14 mouse cellular contexts compared by ENCODE assay signal in the genomic region with DNA sequence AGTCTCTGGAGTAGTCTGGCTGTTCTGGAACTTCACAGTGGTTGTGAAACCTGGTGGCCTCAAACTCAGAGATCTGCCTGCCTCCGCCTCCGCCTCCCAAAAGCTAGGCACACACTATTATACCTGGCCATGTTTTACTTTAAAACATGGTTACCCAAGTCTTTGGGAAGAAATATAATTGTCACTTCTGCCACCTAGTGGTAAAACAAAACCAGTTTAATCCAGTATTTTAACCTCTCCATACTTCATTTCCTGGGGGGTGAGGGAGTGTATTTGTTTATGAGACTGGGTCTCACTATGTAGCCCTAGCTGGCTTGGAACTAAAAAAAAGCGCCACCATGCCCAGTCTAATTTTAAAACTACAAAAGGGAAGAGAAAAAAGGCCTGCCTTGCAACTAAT. TPM values are rescaled to one million over a fixed set of nuclear protein-coding genes. Genes with fewer than 3 reads are reported as not detected.
DNase-seq lines count a peak whose midpoint lies in the region; ATAC-seq and TF ChIP-seq lines count a peak whose summit lies in the region.
"Had no signal": no experiment of that assay in that cellular context is flagged by ENCODE, and none has a peak within 500 bp of the region (broad histone marks: within the 10 kb centered on the region; RNA-seq: fewer than 3 reads in every experiment).

No protein-coding gene starts in this region.

- peaks cover 8% of the 10 kb centered on the region for H3K36me3 ChIP-seq in splenic B cell, adult 2 months (ENCODE audit: control insufficient read depth, insufficient read depth, low read length, poor library complexity, severe bottlenecking)
- peaks cover 45% of the 10 kb centered on the region; the same call in 1 of the 2 replicates for H3K36me3 ChIP-seq in kidney, embryonic 14.5 days (ENCODE audit: control insufficient read depth, insufficient read depth, low read length)

- POLR2A ChIA-PET in Patski (lab: Charles Lee) = no interaction called here

- H3K27me3 ChIP-seq in Patski = no peaks in the 10 kb centered on the region
- H3K27me3 ChIP-seq in splenic B cell, adult 2 months (ENCODE audit: control insufficient read depth, insufficient read depth, low read length, poor library complexity, severe bottlenecking) = no peaks in the 10 kb centered on the region
- no peaks in the 10 kb centered on the region for H3K27me3 ChIP-seq in kidney, embryonic 14.5 days (ENCODE audit: control insufficient read depth, insufficient read depth, low read length)
- H3K27me3 ChIP-seq: stomach, embryonic 15.5 days had no signal

- no peak overlapping the region for H3K4me3 ChIP-seq in lung, adult 2 months (replicated peaks; ENCODE audit: extremely low read depth, low read depth, low read length)
- no peak overlapping the region for H3K4me3 ChIP-seq in kidney, embryonic 14.5 days (ENCODE audit: low read length)
- H3K4me3 ChIP-seq: forebrain, embryonic 10.5 days; hindbrain, embryonic 10.5 days; stomach, embryonic 15.5 days had no signal

- no peak for TF ChIP-seq CTCF in lung, adult 2 months (IDR thresholded peaks at IDR 0.05; ENCODE audit: insufficient read depth, low read length)
- peak; percentile 62 for TF ChIP-seq CTCF in Patski (IDR thresholded peaks at IDR 0.05)

- WGBS in lung, adult 2 months = 76% methylated on average over 3 of the region's 3 CpGs
- 91% methylated on average over 3 of the region's 3 CpGs for WGBS in kidney, embryonic 14.5 days

- no peak overlapping the region for H3K4me2 ChIP-seq in kidney, embryonic 14.5 days (replicated peaks; ENCODE audit: low read depth, low read length)
- H3K4me2 ChIP-seq: stomach, embryonic 15.5 days had no signal

- TF ChIP-seq POLR2A in lung, adult 2 months (IDR thresholded peaks at IDR 0.05; ENCODE audit: borderline replicate concordance, extremely low read depth, low read depth, low read length) = no peak

- intact Hi-C loops in heart, postnatal 14 days (cut with DNase I) = loop anchor here (5.0 to 10.0 kb wide), 2 partner anchors 166 to 369 kb away; a partner anchor contains a TSS

- no peak overlapping the region for H3K9ac ChIP-seq in kidney, embryonic 14.5 days (ENCODE audit: low read depth, low read length)
- H3K9ac ChIP-seq: stomach, embryonic 15.5 days had no signal

- no peak for ATAC-seq in Patski
- ATAC-seq in kidney, embryonic 14.5 days (ENCODE audit: low FRiP score, low TSS enrichment) = no peak

- H3K4me1 ChIP-seq in lung, adult 2 months (ENCODE audit: control insufficient read depth, insufficient read depth, low read length) = no peaks in the 10 kb centered on the region
- H3K4me1 ChIP-seq in kidney, embryonic 14.5 days (ENCODE audit: control insufficient read depth, insufficient read depth, low read length) = no peaks in the 10 kb centered on the region
- H3K4me1 ChIP-seq: stomach, embryonic 15.5 days had no signal

- peak; percentile 30 for DNase-seq in heart, adult 11 months
- DNase-seq in heart, postnatal 14 days = no peak
- peak; percentile 10 for DNase-seq in lung, postnatal 25 days (ENCODE audit: low spot score)
- no peak for DNase-seq in lung, adult 2 months
- no peak for DNase-seq in Patski (ENCODE audit: low read depth, low spot score)
- DNase-seq in splenic B cell, adult 2 months (ENCODE audit: low read depth, low spot score) = peak; percentile 45
- DNase-seq in layer of hippocampus, postnatal 36 days = no peak
- DNase-seq: adrenal gland, postnatal 36 days; layer of hippocampus, adult 9-11 months had no signal

- CTCF ChIA-PET in Patski (lab: Charles Lee) = interaction anchor here (0.8 to 1.7 kb wide), 6 partner anchors 8 to 283 kb away, joined by 3 to 4 read pairs (median 3); a partner anchor contains a TSS

- in situ Hi-C loops in Patski (cut with MboI; ENCODE audit: low pct_unique_long_range_greater_than_20kb) = no loop called here

- H3K27ac ChIP-seq in kidney, embryonic 14.5 days (ENCODE audit: low read depth, low read length) = no peak overlapping the region
- H3K27ac ChIP-seq: forebrain, embryonic 10.5 days; hindbrain, embryonic 10.5 days; stomach, embryonic 15.5 days had no signal

- H3K9me3 ChIP-seq in kidney, embryonic 14.5 days (ENCODE audit: control insufficient read depth, low read length) = no peaks in the 10 kb centered on the region
- H3K9me3 ChIP-seq: forebrain, embryonic 10.5 days; G1E; hindbrain, embryonic 10.5 days; stomach, embryonic 15.5 days had no signal

RNA-seq across cellular contexts. Expression of a gene that starts 7.1 kb away (rescaled TPM):
- 1 to 10 TPM; 2.8 to 2.9 TPM for total RNA-seq in heart, postnatal 14 days (2021)
- polyA plus RNA-seq in lung, adult 2 months (2012; rRNA removed) = 3.9 and 4.7 TPM in 2 replicates
- polyA plus RNA-seq in Patski (2021) = 24.9 TPM
- 10 to 100 TPM; 21.3 to 24.6 TPM for total RNA-seq in layer of hippocampus, postnatal 36 days (2021)
- polyA plus RNA-seq in kidney, embryonic 14.5 days (2014; fragmentation: Nextera tagmentation; extraction: Ambion mirVana) = 36.4 and 37.1 TPM in 2 replicates

RNA-seq across cellular contexts. Expression of a gene that starts 23.9 kb away (rescaled TPM):
- total RNA-seq in heart, postnatal 14 days (2021) = 1 to 10 TPM; 3.6 to 3.8 TPM
- 2.1 and 2.3 TPM in 2 replicates for polyA plus RNA-seq in lung, adult 2 months (2012; rRNA removed)
- polyA plus RNA-seq in Patski (2021) = 4.1 TPM
- 1 to 10 TPM; 5.6 to 6.5 TPM for total RNA-seq in layer of hippocampus, postnatal 36 days (2021)
- 9.6 and 10.6 TPM in 2 replicates for polyA plus RNA-seq in kidney, embryonic 14.5 days (2014; fragmentation: Nextera tagmentation; extraction: Ambion mirVana)

RNA-seq across cellular contexts. Expression of a gene that starts 28.7 kb away (rescaled TPM):
- 10 to 100 TPM; 64.9 to 75.1 TPM for total RNA-seq in heart, postnatal 14 days (2021)
- polyA plus RNA-seq in lung, adult 2 months (2012; rRNA removed) = 11.1 and 17.5 TPM in 2 replicates
- polyA plus RNA-seq in Patski (2021) = 99.6 TPM
- 10 to 100 TPM; 69.8 to 84.2 TPM for total RNA-seq in layer of hippocampus, postnatal 36 days (2021)
- polyA plus RNA-seq in kidney, embryonic 14.5 days (2014; fragmentation: Nextera tagmentation; extraction: Ambion mirVana) = 61.5 and 80.2 TPM in 2 replicates

RNA-seq across cellular contexts. Expression of a gene that starts 29.1 kb away (rescaled TPM):
- total RNA-seq in heart, postnatal 14 days (2021) = not detected
- polyA plus RNA-seq in lung, adult 2 months (2012; rRNA removed) = 0.04 TPM in 1 of 2 replicates, not detected in the other
- polyA plus RNA-seq in Patski (2021) = 1.5 TPM
- 100 to 1,000 TPM; 183 to 189 TPM for total RNA-seq in layer of hippocampus, postnatal 36 days (2021)
- 0.31 and 0.41 TPM in 2 replicates for polyA plus RNA-seq in kidney, embryonic 14.5 days (2014; fragmentation: Nextera tagmentation; extraction: Ambion mirVana)
- polyA plus RNA-seq: G1E had no signal

RNA-seq across cellular contexts. Expression of a gene that starts 46.8 kb away (rescaled TPM):
- 1,000 to 10,000 TPM; 2,083 to 2,242 TPM for total RNA-seq in heart, postnatal 14 days (2021)
- polyA plus RNA-seq in lung, adult 2 months (2012; rRNA removed) = 31.2 and 68.8 TPM in 2 replicates
- polyA plus RNA-seq in Patski (2021) = 714 TPM
- total RNA-seq in layer of hippocampus, postnatal 36 days (2021) = 100 to 1,000 TPM; 819 to 918 TPM
- 1,126 and 1,715 TPM in 2 replicates for polyA plus RNA-seq in kidney, embryonic 14.5 days (2014; fragmentation: Nextera tagmentation; extraction: Ambion mirVana)

Comparison
In these comparisons a context has a peak if more than half of its experiments do, and no peak if none do; other contexts are left out.
1. DNase-seq: peak in heart, adult 11 months (single experiment), lung, postnatal 25 days (single experiment) and splenic B cell, adult 2 months (single experiment); none in heart, postnatal 14 days (0 of 2), lung, adult 2 months (single experiment), Patski (single experiment) and layer of hippocampus, postnatal 36 days (0 of 2).